Mouse (Mus musculus): Measurements from ENCODE around the gene Gipr.

DNA sequence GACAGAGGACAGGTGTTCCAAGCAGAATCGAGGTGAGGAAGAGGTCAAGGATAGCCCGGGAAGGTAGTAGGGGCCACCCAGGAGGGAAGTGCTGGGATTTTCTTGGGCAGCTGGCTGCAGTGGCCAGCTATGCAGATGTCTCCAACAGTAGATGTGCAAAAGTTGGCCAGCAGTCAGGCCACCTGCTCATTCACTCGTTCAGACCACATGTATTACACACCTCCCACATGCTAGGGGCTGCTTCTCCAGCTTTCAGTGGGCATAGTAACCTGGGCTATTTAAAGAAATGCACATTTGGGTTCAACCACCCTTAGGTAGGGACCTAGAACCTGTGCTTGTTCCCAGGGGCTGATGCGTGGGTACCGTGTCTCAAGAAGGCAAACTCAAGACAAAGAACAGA is 38.2 kb downstream of the Gipr start:
- TF ChIP-seq CTCF (IDR thresholded peaks at IDR 0.05; ENCODE audit: control insufficient read depth, insufficient read depth, low read length): no peak
- no peak for TF ChIP-seq POLR2A (IDR thresholded peaks at IDR 0.05; ENCODE audit: borderline replicate concordance, control insufficient read depth, low read depth, low read length)

Measured in bone marrow, adult 2 months (tissue).